Mouse (Mus musculus) heart, postnatal 14 days (tissue): ENCODE results near the gene Mlxip. TPM values are rescaled to one million over a fixed set of nuclear protein-coding genes. Genes with fewer than 3 reads are reported as not detected.

ENCODE experiments used
- DNase-seq, 2 experiments: peaks; one replicate each; pipeline ENCODE4 v3.0.0; 2021 to 2022
- intact Hi-C: fragments of 180-260 bp; cut with DNase I; formaldehyde crosslinking; loops from one replicate; pipeline ENCODE4 v1.15.1; 2025
- total RNA-seq, 2 experiments: library from RNA; stranded (reverse); gene quantifications; 2 replicates each; pipeline ENCODE4 v1.2.3; 2021

The Mlxip gene
- total RNA-seq, 2 experiments from 2014 or later, result 29.0 to 29.9 TPM

GRCm38 (mm10) chr5:123489112-123489785, 94.7 kb downstream of the Mlxip start, which contains the start of the genes Lrrc43 and Il31:
Lrrc43 (plus strand) TSS chr5:123489305.
Il31 (minus strand) TSS chr5:123489489.
- intact Hi-C loops, result no loop called here
- DNase-seq, result no peak

GRCm38 (mm10) chr5:123489935-123490334, 95.3 kb downstream of the Mlxip start:
- intact Hi-C loops, result no loop called here
- peak; percentile 50 to 58 for DNase-seq

GRCm38 (mm10) chr5:123499717-123500116, 105.1 kb downstream of the Mlxip start:
- DNase-seq, result peak in 1 of 2 experiments; percentile 38
- intact Hi-C loops, result loop anchor here (1.0 to 10.0 kb wide), 3 partner anchors 55 to 225 kb away; no protein-coding TSS in a partner anchor

- DNase-seq, result no peak
- intact Hi-C loops, result loop anchor here (10.0 kb wide), 1 partner anchor 227 kb away; no protein-coding TSS in a partner anchor
These were observed 107.4 kb downstream of the Mlxip start for GRCm38 (mm10) chr5:123501973-123502372.

Other genes starting within 250 kb of the Mlxip start
- gene Psmd9, start 225.4 kb upstream of the Mlxip start, total RNA-seq, result 10 to 100 TPM; 17.8 to 18.0 TPM
- gene Hpd, start 212.1 kb upstream of the Mlxip start, total RNA-seq, result under 1 TPM in 1 of 2 experiments, not detected in 1; 0.41 TPM
- under 1 TPM; 0.81 to 0.93 TPM for gene Wdr66, start 142.7 kb upstream of the Mlxip start, total RNA-seq
- 1 to 10 TPM; 9.1 to 9.5 TPM for gene Bcl7a, start 51.0 kb upstream of the Mlxip start, total RNA-seq
- under 1 TPM in 1 of 2 experiments, not detected in 1; 0.22 TPM for gene Lrrc43, start 94.5 kb downstream of the Mlxip start, total RNA-seq
- gene Il31, start 94.7 kb downstream of the Mlxip start, total RNA-seq, result not detected
- gene B3gnt4, start 115.7 kb downstream of the Mlxip start, total RNA-seq, result not detected
- gene Diablo, start 129.4 kb downstream of the Mlxip start, total RNA-seq, result 10 to 100 TPM; 64.9 to 67.0 TPM
- gene Gm49027, start 130.7 kb downstream of the Mlxip start, total RNA-seq, result 1 to 10 TPM in 1 of 2 experiments, not detected in 1; 1.3 TPM
- 10 to 100 TPM; 31.8 to 32.9 TPM for gene Vps33a, start 178.2 kb downstream of the Mlxip start, total RNA-seq